Mouse (Mus musculus) NIH3T3 (cell line): ENCODE results near the gene Ccdc30.
A peak's percentile ranks its signal among the peaks of the same experiment; 100 is the strongest.

Experiments
- DNase-seq: peaks from one replicate; pipeline ENCODE4 v3.0.0-alpha.2; 2012; ENCODE audit warnings: low read depth

The Ccdc30 gene

GRCm38 (mm10) chr4:119417270-119417669 lies 1.9 kb upstream of the Ccdc30 start:
- peak; percentile 22 for DNase-seq

- no peak for DNase-seq
These were observed 2.5 kb downstream of the Ccdc30 start for GRCm38 (mm10) chr4:119412791-119413190.

DNA sequence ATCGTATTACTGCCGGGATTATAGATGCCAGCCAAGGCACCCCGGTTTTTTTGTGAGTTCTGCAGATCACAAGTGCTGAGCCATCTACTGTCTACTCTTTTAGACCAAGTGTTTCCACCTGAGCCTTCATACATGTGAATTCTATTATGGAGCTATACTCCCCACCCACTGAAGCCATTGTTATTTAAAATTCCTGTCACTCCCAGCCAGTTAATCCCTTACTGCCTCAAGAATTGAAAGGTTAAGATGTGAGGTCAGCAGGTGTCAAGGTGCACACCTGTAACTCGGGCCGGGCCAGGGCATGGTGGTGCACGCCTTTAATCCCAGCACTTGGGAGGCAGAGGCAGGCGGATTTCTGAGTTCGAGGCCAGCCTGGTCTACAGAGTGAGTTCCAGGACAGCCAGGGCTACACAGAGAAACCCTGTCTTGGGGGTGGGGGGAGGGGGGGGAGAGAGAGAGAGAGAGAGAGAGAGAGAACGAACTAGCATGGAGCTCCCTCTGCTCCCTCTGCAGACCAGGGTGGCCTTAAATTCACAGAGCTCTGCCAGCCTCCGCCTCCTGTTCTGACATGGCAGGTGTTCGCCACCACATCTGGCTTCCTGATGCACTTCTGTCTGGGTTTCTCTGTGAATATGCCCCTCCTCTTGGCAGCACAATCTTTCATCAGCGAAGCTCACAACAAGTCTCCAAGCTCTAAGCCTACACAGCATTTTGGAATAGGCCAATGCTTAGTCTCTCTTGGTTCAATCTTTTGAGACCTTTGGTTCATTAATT lies 3.3 kb downstream of the Ccdc30 start:
- no peak for DNase-seq

- no peak for DNase-seq
These were observed 11.9 kb downstream of the Ccdc30 start for GRCm38 (mm10) chr4:119403431-119403830.

DNA sequence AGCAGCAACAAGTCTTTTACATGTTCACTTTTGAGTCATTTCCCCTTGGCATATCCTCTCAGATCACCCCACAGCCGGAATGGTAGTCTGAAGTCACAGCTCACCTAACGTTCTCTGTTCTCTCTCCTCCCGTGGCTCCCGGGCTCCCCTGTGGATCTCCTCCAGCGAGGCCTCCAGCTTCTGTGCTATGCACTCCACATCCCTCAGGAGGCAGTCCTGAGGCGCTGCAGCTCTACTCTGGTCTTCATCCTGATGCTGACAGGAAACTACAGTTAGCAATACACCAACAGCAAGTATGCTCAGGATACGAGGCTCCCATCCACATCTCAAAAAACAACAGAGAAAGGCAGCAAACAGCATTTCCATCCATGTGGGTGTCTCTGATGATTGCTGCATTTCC lies 14.4 kb downstream of the Ccdc30 start:
- no peak for DNase-seq

GRCm38 (mm10) chr4:119398751-119399150 lies 16.6 kb downstream of the Ccdc30 start:
- no peak for DNase-seq

- peak; percentile 59 for DNase-seq
These were observed 25.0 kb downstream of the Ccdc30 start for GRCm38 (mm10) chr4:119390369-119390768.

DNA sequence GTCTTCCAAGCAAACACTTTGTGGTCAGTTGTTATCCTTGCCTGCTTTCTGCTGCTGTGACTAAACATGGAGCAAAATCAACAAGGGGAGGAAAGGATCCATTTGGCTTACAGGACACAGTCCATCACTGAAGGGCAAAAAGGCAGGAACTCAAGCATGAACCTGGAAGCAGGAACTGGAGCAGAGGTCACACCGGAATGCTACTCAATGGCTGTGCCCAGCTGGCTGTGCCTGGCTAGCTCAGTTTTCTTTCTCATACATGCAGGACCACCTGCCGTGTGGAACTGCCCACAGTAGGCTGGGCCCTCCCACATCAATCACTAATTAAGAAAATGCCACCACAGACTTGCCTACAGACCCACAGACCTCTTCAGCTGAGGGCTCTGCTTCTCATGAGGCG lies 26.1 kb downstream of the Ccdc30 start:
- no peak for DNase-seq

DNA sequence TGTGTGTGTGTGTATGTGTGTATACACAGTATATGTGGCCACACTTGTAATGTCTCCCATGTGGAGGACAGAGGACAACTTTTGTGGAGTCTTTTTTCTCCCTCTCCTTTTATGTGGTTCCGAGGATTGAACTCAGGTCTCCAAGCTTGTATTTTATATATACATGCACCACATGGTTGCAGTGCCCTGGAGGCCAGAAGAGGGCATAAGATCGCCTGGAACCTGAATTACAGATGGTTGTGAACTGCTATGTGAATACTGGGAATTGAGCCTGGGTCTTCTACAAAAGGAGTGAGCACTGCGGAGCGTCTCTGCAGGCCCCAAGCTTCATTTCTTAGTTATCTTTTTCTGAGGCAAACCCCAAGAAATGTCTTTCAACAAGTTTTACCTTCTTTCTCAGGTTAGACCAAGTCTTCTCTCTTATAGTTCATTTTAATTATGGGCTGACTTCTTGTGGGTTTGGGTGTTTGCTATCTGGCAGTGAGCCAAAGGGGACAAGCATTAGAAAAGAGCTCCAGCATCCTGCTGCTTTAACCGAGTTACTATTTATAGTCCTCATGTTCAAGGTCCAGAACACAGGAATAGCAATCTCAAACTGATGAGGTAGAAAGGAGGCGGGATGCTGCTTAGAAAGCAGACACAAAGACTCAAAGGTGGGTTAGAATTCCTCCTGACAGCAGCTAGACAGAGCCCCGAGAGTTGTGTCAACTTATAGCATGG lies 33.7 kb downstream of the Ccdc30 start:
- no peak for DNase-seq

DNA sequence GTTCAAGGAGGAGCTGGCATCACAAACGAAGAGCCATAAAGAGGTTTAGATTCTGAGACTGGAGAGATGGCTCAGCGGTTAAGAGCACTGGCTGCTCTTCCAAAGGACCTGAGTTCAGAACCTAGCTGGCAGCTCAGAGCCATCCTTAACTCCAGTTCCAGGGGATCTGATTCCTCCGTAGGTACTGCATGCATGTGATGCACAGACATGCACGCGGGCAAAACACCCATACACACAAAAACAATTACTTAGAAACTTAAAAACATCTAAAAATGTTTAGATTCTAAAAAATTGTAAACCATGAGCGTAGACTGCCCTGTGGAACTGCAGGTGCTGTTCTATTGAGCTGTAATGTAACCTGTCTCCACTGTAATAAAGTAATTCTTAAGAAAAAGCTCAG lies 45.9 kb downstream of the Ccdc30 start:
- DNase-seq: no peak

- DNase-seq: peak; percentile 41
These were observed 48.4 kb downstream of the Ccdc30 start for GRCm38 (mm10) chr4:119366758-119367526.

DNA sequence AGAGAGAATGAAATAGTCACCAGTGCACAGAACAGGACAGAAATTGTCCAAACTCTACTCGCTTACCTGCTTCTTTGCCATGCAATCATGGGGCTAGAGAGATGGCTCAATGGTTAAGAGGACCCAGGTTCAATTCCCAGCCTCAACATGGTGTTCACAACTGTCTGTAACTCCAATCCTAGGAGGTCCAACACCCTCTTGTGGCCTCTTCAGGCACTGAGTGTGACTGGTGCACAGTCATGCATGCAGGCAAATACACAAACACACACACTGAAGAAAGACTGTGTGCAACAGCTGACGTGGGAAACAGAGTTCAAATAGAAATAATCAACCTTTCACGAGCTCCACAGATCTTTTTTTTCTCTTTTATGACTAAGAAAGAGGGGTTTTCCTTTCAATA lies 53.1 kb downstream of the Ccdc30 start:
- DNase-seq: no peak

- no peak for DNase-seq
These were observed 55.9 kb downstream of the Ccdc30 start for GRCm38 (mm10) chr4:119359196-119359971.

DNA sequence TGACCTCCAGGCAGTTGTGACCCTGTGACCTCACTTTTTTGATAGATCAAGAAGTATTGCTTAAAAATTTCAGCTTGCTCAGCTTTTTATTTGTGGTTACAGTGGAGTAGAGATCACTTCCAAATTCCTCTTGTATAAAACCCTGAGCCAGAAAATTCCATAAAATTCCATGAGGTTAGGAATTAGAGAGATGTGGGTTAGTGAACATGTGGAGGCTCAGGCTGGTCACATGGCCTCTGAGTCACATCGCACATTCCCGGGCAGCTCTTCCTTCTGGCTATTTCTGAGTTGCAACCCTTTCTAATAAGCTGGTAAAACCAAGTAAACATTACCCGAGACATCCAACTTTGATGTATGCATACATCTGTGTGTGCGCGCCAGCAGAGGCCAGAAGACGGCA lies 69.8 kb downstream of the Ccdc30 start:
- peak; percentile 62 for DNase-seq

DNA sequence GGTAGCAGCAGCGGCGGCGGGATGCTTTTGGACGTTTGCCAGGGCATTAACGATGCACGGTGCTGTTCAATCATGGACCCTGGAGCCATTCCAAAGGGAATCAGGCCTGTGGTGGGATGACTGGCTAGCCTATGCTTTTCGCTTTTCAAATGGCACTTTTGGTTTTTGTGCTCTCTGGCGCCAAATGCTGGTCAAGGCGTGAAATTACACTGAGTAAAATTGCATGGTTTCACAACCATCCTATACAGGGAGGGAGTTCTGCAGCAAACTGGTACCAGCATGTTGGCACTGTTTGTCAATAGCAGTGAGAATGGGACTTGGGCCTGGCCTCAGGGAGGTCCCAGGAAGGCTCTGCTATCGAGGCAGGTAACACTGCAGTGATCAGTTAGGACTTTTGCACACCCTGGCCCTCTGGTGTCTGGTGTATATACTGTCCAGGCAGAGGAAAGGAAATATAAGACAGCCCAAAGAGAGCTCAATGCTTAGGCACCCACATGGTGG lies 76.4 kb downstream of the Ccdc30 start:
- DNase-seq: peak; percentile 47

GRCm38 (mm10) chr4:119338422-119338821 lies 76.9 kb downstream of the Ccdc30 start:
- no peak for DNase-seq

DNA sequence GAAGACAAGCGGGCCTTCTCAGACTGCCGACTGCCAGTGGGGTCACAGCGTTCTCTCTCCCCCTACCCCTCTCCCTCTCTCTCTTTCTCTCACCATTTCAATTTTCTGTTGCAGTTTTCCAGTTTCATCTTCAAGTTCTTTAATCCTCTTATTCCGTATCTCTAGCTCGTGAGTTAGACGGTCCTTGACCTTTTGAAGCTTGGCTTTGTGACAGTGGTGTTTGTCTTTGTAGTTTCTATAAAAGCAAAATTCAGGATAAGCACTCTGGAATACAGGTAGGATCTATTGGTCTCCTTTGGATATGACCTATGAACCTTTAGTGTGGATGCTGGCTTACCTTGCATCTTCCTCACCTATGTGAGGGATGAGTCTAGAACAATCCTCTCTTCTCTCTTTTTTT lies 81.8 kb downstream of the Ccdc30 start:
- no peak for DNase-seq

- peak; percentile 24 for DNase-seq
These were observed 94.3 kb downstream of the Ccdc30 start for GRCm38 (mm10) chr4:119320896-119321550.

DNA sequence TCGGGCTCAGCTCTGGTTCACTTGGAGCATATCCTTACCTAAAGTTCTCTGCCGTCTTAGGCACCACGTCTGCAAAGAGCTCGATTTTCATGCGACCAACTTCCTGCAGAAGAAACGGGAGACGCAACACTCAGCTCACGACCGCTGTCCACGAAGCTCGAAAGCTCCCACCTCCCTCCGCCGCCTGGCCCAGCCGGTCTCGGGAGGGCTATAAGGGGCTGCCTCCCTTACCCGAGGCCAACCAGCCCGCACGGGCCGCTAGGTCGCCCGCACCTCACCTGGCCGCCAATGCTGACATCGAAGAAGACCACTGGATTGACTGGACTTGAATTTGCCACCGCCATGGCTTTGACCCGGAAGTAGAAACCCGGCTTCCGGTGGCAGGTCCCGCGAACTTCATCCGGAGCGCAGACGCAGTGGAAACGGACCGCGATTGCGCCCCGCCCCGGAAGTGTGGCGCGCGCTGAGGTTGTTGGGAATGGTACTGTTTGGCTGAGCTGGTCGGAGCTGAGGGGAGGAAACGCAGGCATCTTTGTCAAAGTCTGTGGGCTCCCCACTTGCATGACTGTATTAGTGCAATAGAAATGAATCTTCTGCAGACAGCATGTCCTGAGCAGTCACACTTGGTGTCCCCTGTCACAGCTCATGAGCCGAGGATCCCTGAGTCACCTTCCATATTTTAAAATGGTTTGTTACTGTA lies 95.0 kb downstream of the Ccdc30 start, which contains the start of gene Ppih:
TSS of gene Ppih (minus strand) at position 416 of the 700 bp plus-strand sequence.
- DNase-seq: peak; percentile 97

GRCm38 (mm10) chr4:119313756-119314155 lies 101.6 kb downstream of the Ccdc30 start:
- DNase-seq: no peak
